28 mouse cellular contexts compared by ENCODE assay signal in genomic region chr5:97025650-97026049, GRCm38 (mm10). TPM values are rescaled to one million over a fixed set of nuclear protein-coding genes. Genes with fewer than 3 reads are reported as not detected.
DNase-seq lines count a peak whose midpoint lies in the region; ATAC-seq and TF ChIP-seq lines count a peak whose summit lies in the region.
"Had no signal": no experiment of that assay in that cellular context is flagged by ENCODE, and none has a peak within 500 bp of the region (broad histone marks: within the 10 kb centered on the region; RNA-seq: fewer than 3 reads in every experiment).

No protein-coding gene starts in this region.

- peak; percentile 75 for DNase-seq in liver, adult 2 months (ENCODE audit: extremely low read depth, low read depth, low spot score)
- DNase-seq in liver, embryonic 11.5 days (ENCODE audit: low spot score) = no peak
- DNase-seq in 3T3-L1 (ENCODE audit: low read depth, low spot score) = peak; percentile 37
- peak; percentile 24 for DNase-seq in NIH3T3 (ENCODE audit: low read depth)
- DNase-seq in cerebellum, adult 11 months = no peak
- DNase-seq in thymus, postnatal 10 days (ENCODE audit: low spot score in 2 of 2) = no peak
- DNase-seq: cerebellum, adult 2 months; cerebellum, postnatal 25 days; gastrocnemius, adult 2 months; gastrocnemius, postnatal 36 days; heart, postnatal 14 days; kidney, adult 11 months; kidney, postnatal 36 days; lung, adult 2 months; lung, postnatal 10 days; right cerebral cortex, postnatal 4 days; thymus, adult 2 months had no signal

- WGBS in liver, adult 2 months = 58% methylated on average over 6 of the region's 6 CpGs
- 87% methylated on average over 6 of the region's 6 CpGs for WGBS in liver, embryonic 11.5 days
- 84% methylated on average over 6 of the region's 6 CpGs for WGBS in liver, embryonic 15.5 days (ENCODE audit: insufficient replicate concordance)
- WGBS in forebrain, embryonic 15.5 days = 84% methylated on average over 6 of the region's 6 CpGs

- H3K79me2 ChIP-seq in liver, adult 2 months (ENCODE audit: control insufficient read depth, insufficient read depth, low read length) = peaks cover 20% of the 10 kb centered on the region; the same call in 1 of the 2 replicates

- peaks cover 2% of the 10 kb centered on the region; the same call in 1 of the 2 replicates for H3K36me3 ChIP-seq in liver, adult 2 months (ENCODE audit: control insufficient read depth, insufficient read depth, low read length)
- 0 out of 2 replicates have a peak, but pooled peaks cover 2% of the 10 kb centered on the region for H3K36me3 ChIP-seq in liver, embryonic 11.5 days (ENCODE audit: control insufficient read depth, insufficient read depth, low read length)
- peaks cover 61% of the 10 kb centered on the region for H3K36me3 ChIP-seq in liver, embryonic 15.5 days (replicated peaks)
- H3K36me3 ChIP-seq in forebrain, embryonic 15.5 days = no peaks in the 10 kb centered on the region
- H3K36me3 ChIP-seq: limb, embryonic 13.5 days; midbrain, embryonic 10.5 days; midbrain, embryonic 15.5 days had no signal

- H3K27me3 ChIP-seq in liver, adult 2 months (ENCODE audit: control insufficient read depth, insufficient read depth, low read length) = no peaks in the 10 kb centered on the region
- no peaks in the 10 kb centered on the region for H3K27me3 ChIP-seq in liver, embryonic 11.5 days (replicated peaks; ENCODE audit: control insufficient read depth, insufficient read depth, low read length)
- no peaks in the 10 kb centered on the region for H3K27me3 ChIP-seq in liver, embryonic 15.5 days
- no peaks in the 10 kb centered on the region for H3K27me3 ChIP-seq in forebrain, embryonic 15.5 days
- H3K27me3 ChIP-seq: kidney, embryonic 15.5 days; limb, embryonic 13.5 days; midbrain, embryonic 15.5 days had no signal

- no peak for ATAC-seq in liver, embryonic 11.5 days (replicated peaks; ENCODE audit: low FRiP score)
- no peak for ATAC-seq in liver, embryonic 15.5 days (ENCODE audit: insufficient read depth)
- no peak for ATAC-seq in forebrain, embryonic 15.5 days (replicated peaks)
- ATAC-seq: forebrain, embryonic 14.5 days; hindbrain, embryonic 16.5 days; midbrain, embryonic 15.5 days had no signal

- H3K4me2 ChIP-seq in liver, embryonic 11.5 days = no peak overlapping the region
- H3K4me2 ChIP-seq in liver, embryonic 15.5 days = no peak overlapping the region
- H3K4me2 ChIP-seq in forebrain, embryonic 15.5 days (replicated peaks) = no peak overlapping the region
- H3K4me2 ChIP-seq: kidney, embryonic 15.5 days; limb, embryonic 13.5 days; midbrain, embryonic 15.5 days had no signal

- H3K4me1 ChIP-seq in liver, adult 2 months (ENCODE audit: control insufficient read depth, insufficient read depth, low read length) = peaks cover 5% of the 10 kb centered on the region; the same call in 1 of the 2 replicates
- peaks cover 66% of the 10 kb centered on the region for H3K4me1 ChIP-seq in liver, embryonic 11.5 days (replicated peaks; ENCODE audit: control insufficient read depth, insufficient read depth, low read length)
- H3K4me1 ChIP-seq in liver, embryonic 15.5 days (replicated peaks) = peaks cover 86% of the 10 kb centered on the region
- no peaks in the 10 kb centered on the region for H3K4me1 ChIP-seq in forebrain, embryonic 15.5 days

- no peak for TF ChIP-seq CTCF in liver, adult 2 months (IDR thresholded peaks at IDR 0.05; ENCODE audit: low read depth, low read length)

- no peak overlapping the region for H3K4me3 ChIP-seq in liver, adult 2 months (ENCODE audit: insufficient read depth, low read depth, low read length)
- no peak overlapping the region for H3K4me3 ChIP-seq in liver, embryonic 11.5 days (ENCODE audit: low read depth, low read length)
- H3K4me3 ChIP-seq in liver, embryonic 15.5 days (replicated peaks) = no peak overlapping the region
- no peak overlapping the region for H3K4me3 ChIP-seq in forebrain, embryonic 15.5 days
- H3K4me3 ChIP-seq: gastrocnemius, adult 2 months; kidney, embryonic 15.5 days; layer of hippocampus, adult 2 months; left cerebral cortex, adult 2 months; limb, embryonic 13.5 days; midbrain, embryonic 10.5 days; midbrain, embryonic 15.5 days had no signal

- TF ChIP-seq POLR2A in liver, adult 2 months (IDR thresholded peaks at IDR 0.05; ENCODE audit: extremely low read depth, insufficient read depth, low read length) = no peak

- no peak overlapping the region for H3K27ac ChIP-seq in liver, adult 2 months (replicated peaks; ENCODE audit: insufficient read depth, low read depth, low read length)
- no peak overlapping the region for H3K27ac ChIP-seq in liver, embryonic 11.5 days (ENCODE audit: low read depth, low read length)
- 0 out of 2 replicates have a peak overlapping the region, but pooled peaks have one; percentile 9 for H3K27ac ChIP-seq in liver, embryonic 15.5 days (replicated peaks)
- no peak overlapping the region for H3K27ac ChIP-seq in forebrain, embryonic 15.5 days (replicated peaks)
- H3K27ac ChIP-seq: gastrocnemius, adult 2 months; kidney, embryonic 15.5 days; layer of hippocampus, adult 2 months; left cerebral cortex, adult 2 months; limb, embryonic 13.5 days; macrophage; midbrain, embryonic 10.5 days; midbrain, embryonic 15.5 days had no signal

- no peak overlapping the region for H3K9ac ChIP-seq in liver, adult 2 months (ENCODE audit: low read depth, low read length)
- H3K9ac ChIP-seq in liver, embryonic 11.5 days (ENCODE audit: low read depth, low read length) = no peak overlapping the region
- H3K9ac ChIP-seq in liver, embryonic 15.5 days = no peak overlapping the region
- H3K9ac ChIP-seq in forebrain, embryonic 15.5 days (replicated peaks) = no peak overlapping the region
- H3K9ac ChIP-seq: kidney, embryonic 15.5 days; limb, embryonic 13.5 days; midbrain, embryonic 15.5 days had no signal

- no peaks in the 10 kb centered on the region for H3K9me3 ChIP-seq in liver, embryonic 11.5 days (ENCODE audit: control insufficient read depth, low read length)
- no peaks in the 10 kb centered on the region for H3K9me3 ChIP-seq in liver, embryonic 15.5 days (replicated peaks)
- no peaks in the 10 kb centered on the region for H3K9me3 ChIP-seq in forebrain, embryonic 15.5 days
- H3K9me3 ChIP-seq: kidney, embryonic 15.5 days; limb, embryonic 13.5 days; midbrain, embryonic 10.5 days; midbrain, embryonic 15.5 days had no signal

RNA-seq across cellular contexts. Expression of gene Bmp2k, which starts 28.2 kb away (rescaled TPM):
- total RNA-seq in liver, adult 2 months (2014; rRNA removed) = 6.6 and 7.1 TPM in 2 replicates
- 2.7 and 2.9 TPM in 2 replicates for polyA plus RNA-seq in liver, adult 2 months (2012; rRNA removed)
- polyA plus RNA-seq in liver, embryonic 11.5 days (2014; fragmentation: Nextera tagmentation; extraction: Ambion mirVana) = 31.1 and 34.5 TPM in 2 replicates
- polyA plus RNA-seq in liver, embryonic 15.5 days (2015; fragmentation: Nextera tagmentation; extraction: Ambion mirVana) = 31.1 and 31.3 TPM in 2 replicates
- 8.4 TPM in 2 replicates for polyA plus RNA-seq in forebrain, embryonic 15.5 days (2015; fragmentation: Nextera tagmentation; extraction: Ambion mirVana)

Comparison
In these comparisons a context has a peak if more than half of its experiments do, and no peak if none do; other contexts are left out.
1. DNase-seq: peak in liver, adult 2 months (single experiment), 3T3-L1 (single experiment) and NIH3T3 (single experiment); none in liver, embryonic 11.5 days (single experiment), cerebellum, adult 11 months (single experiment) and thymus, postnatal 10 days (0 of 2).